Mouse (Mus musculus) liver, postnatal 0 days (tissue): ENCODE measurements around the gene Sntb2.

Experiments used
- CTCF ChIP-seq: sonication (generic); IDR thresholded peaks from 2 replicates; pipeline ENCODE4 v1.5.1; 2016; ENCODE audit warnings: antibody characterized with exemption, low read depth
- EP300 ChIP-seq: IDR thresholded peaks from 2 replicates; pipeline ENCODE4 v1.6.1; 2016; ENCODE audit warnings: antibody characterized with exemption, low read depth, mild to moderate bottlenecking

- TF ChIP-seq CTCF (no peak), EP300 (no peak)
Observed at GRCm38 (mm10) chr8:106969964-106970363, 34.4 kb downstream of the Sntb2 start.
